8 mouse cellular contexts compared by ENCODE assay signal in genomic region chr4:129513086-129513767, GRCm38 (mm10). TPM values are rescaled to one million over a fixed set of nuclear protein-coding genes. Genes with fewer than 3 reads are reported as not detected.
DNase-seq lines count a peak whose midpoint lies in the region; ATAC-seq and TF ChIP-seq lines count a peak whose summit lies in the region.

Marcksl1 (plus strand) TSS chr4:129513581.

- H3K27ac ChIP-seq in CH12.LX (ENCODE audit: insufficient read depth, low read depth): peak within 1 kb of the TSS; percentile 51; the same call in 1 of the 2 replicates
- peak within 1 kb of the TSS; percentile 43; the same call in 1 of the 2 replicates for H3K27ac ChIP-seq in bone marrow, adult 2 months (ENCODE audit: control insufficient read depth, insufficient read depth, low read depth, low read length, poor library complexity)
- H3K27ac ChIP-seq in forebrain, embryonic 15.5 days (replicated peaks): peak within 1 kb of the TSS; percentile 98
- peak within 1 kb of the TSS; percentile 97 for H3K27ac ChIP-seq in neural tube, embryonic 14.5 days (ENCODE audit: low read depth, low read length)

- no peak for TF ChIP-seq EP300 in CH12.LX (IDR thresholded peaks at IDR 0.05; ENCODE audit: low read length)

- ATAC-seq in forebrain, embryonic 15.5 days (replicated peaks): peak; percentile 89
- peak; percentile 84 for ATAC-seq in neural tube, embryonic 14.5 days (ENCODE audit: low read depth)

- peaks cover 20 to 21% of the 10 kb centered on the region in 2 experiments for H3K36me3 ChIP-seq in CH12.LX (replicated peaks in 1 of 2; ENCODE audit: control insufficient read depth in 1 of 2, insufficient read depth in 1 of 2, low read length in 1 of 2)
- peaks cover 28% of the 10 kb centered on the region for H3K36me3 ChIP-seq in forebrain, embryonic 15.5 days
- H3K36me3 ChIP-seq in neural tube, embryonic 14.5 days (ENCODE audit: control insufficient read depth, insufficient read depth, low read length): peaks cover 12% of the 10 kb centered on the region

- in situ Hi-C loops in CH12.LX (cut with MboI; ENCODE audit: low pct_ligation_motif_present, low pct_unique_long_range_greater_than_20kb, low sequenced_read_pairs): no loop called here

- peak within 1 kb of the TSS; percentile 66 to 97 (median 83) for H3K4me3 ChIP-seq in CH12.LX (replicated peaks in 1 of 3; ENCODE audit: low read depth in 2 of 3, low read length in 2 of 3, poor library complexity in 1 of 3)
- peak within 1 kb of the TSS; percentile 72 for H3K4me3 ChIP-seq in bone marrow, adult 2 months (replicated peaks; ENCODE audit: control insufficient read depth, low read depth, low read length)
- peak within 1 kb of the TSS; percentile 94 for H3K4me3 ChIP-seq in forebrain, embryonic 15.5 days
- H3K4me3 ChIP-seq in neural tube, embryonic 14.5 days (ENCODE audit: low read depth, low read length): peak within 1 kb of the TSS; percentile 99

- H3K27me3 ChIP-seq in CH12.LX (replicated peaks): peaks cover 4% of the 10 kb centered on the region
- no peaks in the 10 kb centered on the region for H3K27me3 ChIP-seq in forebrain, embryonic 15.5 days
- no peaks in the 10 kb centered on the region for H3K27me3 ChIP-seq in neural tube, embryonic 14.5 days (ENCODE audit: control insufficient read depth, insufficient read depth, low read length)

- WGBS in bone marrow, adult 2 months: 9% methylated on average over 47 of the region's 47 CpGs
- 6% methylated on average over 47 of the region's 47 CpGs for WGBS in forebrain, embryonic 15.5 days
- WGBS in neural tube, embryonic 14.5 days: 9% methylated on average over 27 of the region's 47 CpGs

- peaks cover 10 to 47% of the 10 kb centered on the region in 2 experiments for H3K4me1 ChIP-seq in CH12.LX (ENCODE audit: control insufficient read depth in 1 of 2, insufficient read depth in 2 of 2)
- H3K4me1 ChIP-seq in bone marrow, adult 2 months (ENCODE audit: control insufficient read depth, insufficient read depth, low read length): peaks cover 3% of the 10 kb centered on the region; the same call in 1 of the 2 replicates
- H3K4me1 ChIP-seq in forebrain, embryonic 15.5 days: peaks cover 36% of the 10 kb centered on the region
- peaks cover 14% of the 10 kb centered on the region; the same call in 1 of the 2 replicates for H3K4me1 ChIP-seq in neural tube, embryonic 14.5 days (ENCODE audit: control insufficient read depth, insufficient read depth, low read length)

- intact Hi-C loops in heart, postnatal 36 days (cut with DNase I): no loop called here

- dilution Hi-C loops in CH12.LX (cut with MboI; ENCODE audit: extremely low pct_ligation_motif_present, extremely low pct_unique_long_range_greater_than_20kb, low sequenced_read_pairs): no loop called here

- DNase-seq in CH12.LX (ENCODE audit: extremely low read depth): peak; percentile 76
- peak; percentile 79 to 83 for DNase-seq in heart, postnatal 36 days
- DNase-seq in layer of hippocampus, adult 18-20 months (ENCODE audit: low spot score in 2 of 2): peak in 1 of 2 experiments; percentile 73
- DNase-seq in lung, adult 18-20 months: peak; percentile 80 to 85
- peak; percentile 92 for DNase-seq in testis, postnatal 14 days (ENCODE audit: low spot score)

- no peak for TF ChIP-seq RAD21 in CH12.LX (IDR thresholded peaks at IDR 0.05; ENCODE audit: low read depth, low read length)

- H3K4me2 ChIP-seq in CH12.LX (ENCODE audit: insufficient read depth, low read depth, poor library complexity, severe bottlenecking): peak within 1 kb of the TSS; percentile 79
- peak within 1 kb of the TSS; percentile 95 for H3K4me2 ChIP-seq in forebrain, embryonic 15.5 days (replicated peaks)
- H3K4me2 ChIP-seq in neural tube, embryonic 14.5 days (ENCODE audit: low read depth, low read length): peak within 1 kb of the TSS; percentile 73

- H3K9me3 ChIP-seq in CH12.LX (replicated peaks; ENCODE audit: low read length): no peaks in the 10 kb centered on the region
- no peaks in the 10 kb centered on the region for H3K9me3 ChIP-seq in forebrain, embryonic 15.5 days
- no peaks in the 10 kb centered on the region for H3K9me3 ChIP-seq in neural tube, embryonic 14.5 days (ENCODE audit: control insufficient read depth, low read length)

- TF ChIP-seq POLR2A in CH12.LX (IDR thresholded peaks at IDR 0.05; ENCODE audit: low read depth, low read length): peak; percentile 99
- TF ChIP-seq POLR2A in bone marrow, adult 2 months (IDR thresholded peaks at IDR 0.05; ENCODE audit: borderline replicate concordance, control insufficient read depth, low read depth, low read length): peak; percentile 85

- 0 out of 4 replicates have a peak, but pooled peaks of 1 of the 2 experiments have one; percentile 15 for TF ChIP-seq CTCF in CH12.LX (conservative IDR thresholded peaks at IDR 0.05 in 1 of 2, IDR thresholded peaks at IDR 0.05 in 1 of 2; ENCODE audit: low read depth in 2 of 2, low read length in 2 of 2)
- no peak for TF ChIP-seq CTCF in bone marrow, adult 2 months (IDR thresholded peaks at IDR 0.05; ENCODE audit: control insufficient read depth, insufficient read depth, low read length)

- H3K79me2 ChIP-seq in CH12.LX (replicated peaks; ENCODE audit: control insufficient read depth, extremely low read depth, insufficient read depth, poor library complexity, severe bottlenecking): peaks cover 14% of the 10 kb centered on the region

- peak within 1 kb of the TSS; percentile 99 for H3K9ac ChIP-seq in CH12.LX (ENCODE audit: insufficient read depth, low read depth)
- peak within 1 kb of the TSS; percentile 100 for H3K9ac ChIP-seq in forebrain, embryonic 15.5 days (replicated peaks)
- H3K9ac ChIP-seq in neural tube, embryonic 14.5 days (replicated peaks; ENCODE audit: low read depth, low read length): peak within 1 kb of the TSS; percentile 100

TF ChIP-seq in CH12.LX, 34 proteins besides CTCF, POLR2A, EP300 and RAD21 (continues in another document):
- no peak for TF ChIP-seq UBTF (IDR thresholded peaks at IDR 0.05; ENCODE audit: low read depth, low read length)
- peak; percentile 99 for TF ChIP-seq ZMIZ1 (IDR thresholded peaks at IDR 0.05; ENCODE audit: low read depth, low read length)
- no peak; the same call in 1 of the 2 replicates for TF ChIP-seq RCOR1 (conservative IDR thresholded peaks at IDR 0.05; ENCODE audit: low read depth, low read length)
- TF ChIP-seq GABPA (IDR thresholded peaks at IDR 0.05; ENCODE audit: insufficient replicate concordance, low read depth, low read length): no peak
- TF ChIP-seq CHD2 (IDR thresholded peaks at IDR 0.05; ENCODE audit: low read length): no peak
- TF ChIP-seq IRF4 (IDR thresholded peaks at IDR 0.05; ENCODE audit: low read depth, low read length): no peak
- TF ChIP-seq SMC3 (IDR thresholded peaks at IDR 0.05; ENCODE audit: low read depth, low read length): no peak
- no peak for TF ChIP-seq JUN (IDR thresholded peaks at IDR 0.05; ENCODE audit: insufficient read depth, low read depth, low read length)
- no peak for TF ChIP-seq PAX5 (IDR thresholded peaks at IDR 0.05; ENCODE audit: low read length)
- TF ChIP-seq SIN3A (IDR thresholded peaks at IDR 0.05; ENCODE audit: low read length): peak; percentile 57
- peak; percentile 67; the same call in 1 of the 2 replicates for TF ChIP-seq MAZ (IDR thresholded peaks at IDR 0.05; ENCODE audit: low read depth, low read length)
- TF ChIP-seq BHLHE40 (IDR thresholded peaks at IDR 0.05; ENCODE audit: low read depth, low read length): peak; percentile 89
- TF ChIP-seq POLR2AphosphoS2 (IDR thresholded peaks at IDR 0.05; ENCODE audit: low read depth, low read length): peak; percentile 78; the same call in 1 of the 2 replicates
- no peak for TF ChIP-seq USF1 (IDR thresholded peaks at IDR 0.05; ENCODE audit: low read depth, low read length)
- TF ChIP-seq ZC3H11A (IDR thresholded peaks at IDR 0.05; ENCODE audit: low read depth, low read length): no peak
- no peak for TF ChIP-seq HCFC1 (IDR thresholded peaks at IDR 0.05; ENCODE audit: low read depth, low read length)
- TF ChIP-seq JUND (conservative IDR thresholded peaks at IDR 0.05; ENCODE audit: low read depth, low read length): no peak
- no peak for TF ChIP-seq E2F4 (IDR thresholded peaks at IDR 0.05; ENCODE audit: insufficient replicate concordance, low read depth, low read length)
- TF ChIP-seq MEF2A (IDR thresholded peaks at IDR 0.05; ENCODE audit: borderline replicate concordance, low read depth, low read length): peak; percentile 29; the same call in 1 of the 2 replicates
- TF ChIP-seq NELFE (IDR thresholded peaks at IDR 0.05; ENCODE audit: low read depth, low read length): peak; percentile 98
- TF ChIP-seq KAT2A (IDR thresholded peaks at IDR 0.05; ENCODE audit: insufficient replicate concordance, low read length): no peak
- TF ChIP-seq TBP (conservative IDR thresholded peaks at IDR 0.05; ENCODE audit: low read depth, low read length): peak; percentile 80
- TF ChIP-seq ETS1 (conservative IDR thresholded peaks at IDR 0.05; ENCODE audit: low read depth, low read length): no peak
- TF ChIP-seq MAFK (IDR thresholded peaks at IDR 0.05; ENCODE audit: insufficient replicate concordance, low read length): no peak
- no peak for TF ChIP-seq CHD1 (IDR thresholded peaks at IDR 0.05; ENCODE audit: low read depth, low read length)
- TF ChIP-seq ELF1 (IDR thresholded peaks at IDR 0.05; ENCODE audit: low read depth, low read length): no peak
- peak; percentile 45; the same call in 1 of the 2 replicates for TF ChIP-seq MXI1 (IDR thresholded peaks at IDR 0.05; ENCODE audit: low read depth, low read length)
- TF ChIP-seq ZNF384 (IDR thresholded peaks at IDR 0.05; ENCODE audit: low read depth, low read length): no peak
- TF ChIP-seq MAX (IDR thresholded peaks at IDR 0.05; ENCODE audit: low read length): peak; percentile 10; the same call in 1 of the 2 replicates
- TF ChIP-seq ZKSCAN1 (IDR thresholded peaks at IDR 0.05; ENCODE audit: borderline replicate concordance, low read depth, low read length): no peak
- TF ChIP-seq NRF1 (IDR thresholded peaks at IDR 0.05; ENCODE audit: low read depth, low read length): no peak
- no peak for TF ChIP-seq USF2 (conservative IDR thresholded peaks at IDR 0.05; ENCODE audit: low read depth, low read length)

RNA-seq across cellular contexts. Expression of gene Marcksl1, which starts in this region (rescaled TPM):
- 194 and 195 TPM in 2 replicates for total RNA-seq in CH12.LX (2012; rRNA removed)
- 260 and 265 TPM in 2 replicates for total RNA-seq in CH12.LX (2014; rRNA removed)
- polyA plus RNA-seq in CH12.LX (2012; ENCODE audit: insufficient read length, low read depth): 423 and 494 TPM in 2 replicates
- polyA plus RNA-seq in bone marrow, adult 2 months (2011; ENCODE audit: insufficient read depth, insufficient read length, low replicate concordance, missing spikeins): 14.6 and 53.8 TPM in 2 replicates
- 2,102 and 2,181 TPM in 2 replicates for polyA plus RNA-seq in forebrain, embryonic 15.5 days (2015; fragmentation: Nextera tagmentation; extraction: Ambion mirVana)
- 1 to 10 TPM; 4.4 to 5.7 TPM for total RNA-seq in heart, postnatal 36 days (2021)
- total RNA-seq in layer of hippocampus, adult 18-20 months (2021): 10 to 100 TPM; 72.5 to 76.6 TPM
- polyA plus RNA-seq in neural tube, embryonic 14.5 days (2014; fragmentation: Nextera tagmentation; extraction: Ambion mirVana): 1,581 and 1,634 TPM in 2 replicates

Comparison
In these comparisons a context has a peak if more than half of its experiments do, and no peak if none do; other contexts are left out.
1. RNA of gene Marcksl1 (total RNA-seq): 194 to 265 TPM in CH12.LX and 72.5 to 76.6 TPM in layer of hippocampus, adult 18-20 months; 4.4 to 5.7 TPM in heart, postnatal 36 days; every median in the first group is over 10 times any median in the second.
2. H3K27ac ChIP-seq: peak in every context shown above with its lines; median percentile 98 in forebrain, embryonic 15.5 days; 97 in neural tube, embryonic 14.5 days; 51 in CH12.LX; 43 in bone marrow, adult 2 months.
3. Peak in every context shown above with its lines, with median percentiles within 50 percentile points of each other: H3K4me2 ChIP-seq, H3K4me3 ChIP-seq and H3K9ac ChIP-seq.